Mouse (Mus musculus) monocyte, adult 2 months (primary cell): ENCODE measurements around the gene Alkbh7.
A peak's percentile ranks its signal among the peaks of the same experiment; 100 is the strongest.

Source experiments
- DNase-seq, 2 experiments: peaks; one replicate each; pipeline ENCODE4 v3.0.0; 2022; ENCODE audit warnings: low spot score in 2 of 2, low read depth in 1 of 2

The Alkbh7 gene

GRCm38 (mm10) chr17:56986105-56986805, 10.9 kb upstream of the Alkbh7 start:
- DNase-seq, result no peak

GRCm38 (mm10) chr17:56988441-56988840, 8.7 kb upstream of the Alkbh7 start:
- no peak for DNase-seq

- DNase-seq, result no peak
These were observed 8.2 kb upstream of the Alkbh7 start for GRCm38 (mm10) chr17:56988921-56989430.

- no peak for DNase-seq
These were observed 7.5 kb upstream of the Alkbh7 start for GRCm38 (mm10) chr17:56989467-56990114.

DNA sequence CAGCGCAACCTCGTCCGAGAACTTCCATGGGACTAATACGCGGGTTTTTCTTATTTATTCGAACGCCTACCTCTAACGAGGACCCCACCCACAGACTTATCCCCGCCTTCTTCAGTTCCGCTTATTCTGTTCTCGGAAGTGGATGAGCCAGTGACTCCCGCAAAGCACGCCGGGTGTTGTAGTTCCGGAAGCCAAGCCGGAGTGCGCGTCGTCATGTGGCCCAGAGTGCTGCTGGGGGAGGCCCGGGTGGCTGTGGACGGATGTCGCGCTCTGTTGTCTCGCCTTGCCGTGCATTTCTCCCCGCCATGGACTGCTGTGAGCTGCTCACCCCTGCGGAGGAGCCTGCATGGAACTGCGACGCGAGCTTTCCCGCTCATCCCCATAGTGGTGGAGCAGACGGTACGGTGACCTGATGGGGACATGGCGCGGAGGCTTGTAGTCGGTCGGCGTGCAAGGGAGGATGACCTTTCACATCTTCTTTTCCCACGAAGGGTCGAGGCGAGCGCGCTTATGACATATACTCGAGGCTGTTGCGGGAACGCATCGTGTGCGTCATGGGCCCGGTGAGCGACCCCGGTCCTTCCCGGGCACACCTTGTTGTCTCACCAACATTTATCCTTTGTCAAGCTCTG, 6.9 kb upstream of the Alkbh7 start, which contains the start of gene Clpp:
Clpp (plus strand) TSS at position 191 of the 632 bp plus-strand sequence.
- DNase-seq, result peak; percentile 87 to 91

DNA sequence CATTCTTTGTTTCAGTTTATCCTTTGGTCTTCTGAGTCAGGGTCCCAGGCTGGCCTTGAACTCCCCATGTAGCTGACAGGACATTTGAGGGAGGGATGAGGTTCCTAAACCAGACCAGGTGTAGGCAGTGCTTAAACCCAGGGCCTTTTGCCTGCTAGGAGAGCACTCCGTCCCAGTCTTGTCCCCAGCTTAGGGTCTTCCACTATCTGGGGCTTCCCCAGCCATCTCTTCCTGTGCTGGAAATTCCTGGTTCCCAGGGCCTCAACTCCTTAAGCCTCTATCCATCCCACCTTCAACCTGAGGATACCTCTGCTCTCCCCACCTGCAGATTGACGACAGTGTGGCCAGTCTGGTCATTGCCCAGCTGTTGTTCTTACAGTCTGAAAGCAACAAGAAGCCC, 6.2 kb upstream of the Alkbh7 start:
- DNase-seq, result no peak

GRCm38 (mm10) chr17:56995046-56995445, 2.1 kb upstream of the Alkbh7 start:
- no peak for DNase-seq

DNA sequence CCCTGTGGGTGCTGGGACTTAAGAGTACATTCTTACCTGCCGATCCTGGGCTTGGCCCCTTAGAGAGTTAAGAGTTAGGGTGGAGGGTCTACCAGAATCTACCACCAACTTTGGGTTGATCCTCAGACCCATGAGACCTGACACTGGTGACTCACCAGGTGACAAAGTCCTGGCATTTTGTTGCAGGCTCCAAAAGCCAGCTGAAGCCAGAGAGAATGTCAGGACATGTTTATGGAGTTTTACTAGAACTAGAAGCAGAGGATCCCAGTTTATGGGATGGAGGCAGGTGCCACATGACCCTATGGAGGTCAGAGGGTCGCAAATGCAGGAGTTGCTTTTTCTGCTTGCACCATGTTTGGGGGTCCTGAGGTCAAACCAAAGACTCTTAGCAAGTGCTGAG, 633 bp upstream of the Alkbh7 start:
- DNase-seq, result no peak

GRCm38 (mm10) chr17:56999414-56999813, 2.3 kb downstream of the Alkbh7 start:
- DNase-seq, result no peak

- DNase-seq, result no peak
These were observed 3.0 kb downstream of the Alkbh7 start, which contains the start of gene Pspn for GRCm38 (mm10) chr17:56999968-57000609. Gene Pspn (minus strand): TSS chr17:57000018.

DNA sequence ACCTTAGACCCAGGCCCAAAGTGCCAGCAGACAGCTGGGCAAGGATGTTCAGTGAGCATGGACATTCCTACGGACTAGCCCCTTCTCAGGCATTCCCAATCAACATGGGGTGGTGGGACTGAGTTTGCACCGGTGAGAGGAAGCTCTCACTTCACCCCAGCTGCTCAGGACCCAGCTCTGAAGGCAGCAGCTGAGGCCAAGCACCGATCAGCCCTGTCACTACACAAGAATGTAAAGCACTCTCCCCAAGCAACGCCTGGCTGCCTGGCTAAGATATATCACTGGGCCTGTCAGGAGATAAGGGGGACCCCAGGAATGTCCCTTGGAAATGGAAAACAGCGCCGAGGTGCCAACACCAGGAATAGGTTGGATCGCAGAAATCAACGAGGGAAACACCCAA, 4.1 kb downstream of the Alkbh7 start:
- DNase-seq, result no peak

DNA sequence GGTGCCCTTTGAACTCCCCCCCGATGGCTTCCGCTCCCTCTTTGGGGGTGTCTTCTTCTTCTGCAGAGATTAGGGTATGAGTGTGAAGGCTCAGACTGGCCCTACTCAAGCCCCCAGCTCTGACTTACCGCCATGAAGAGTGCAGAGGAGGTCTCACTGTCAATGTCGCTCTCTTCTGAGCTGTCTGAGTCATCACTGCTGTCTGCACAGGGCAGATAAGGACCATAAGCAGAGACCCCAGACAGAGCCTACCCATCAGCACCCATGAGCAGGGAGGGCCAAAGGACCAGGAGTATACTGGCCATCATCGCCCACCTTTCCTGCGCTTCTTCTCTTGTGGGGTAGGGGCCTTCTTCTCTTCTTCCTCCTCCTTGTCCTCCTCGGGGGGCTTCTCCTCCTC, 6.9 kb downstream of the Alkbh7 start:
- DNase-seq, result no peak

DNA sequence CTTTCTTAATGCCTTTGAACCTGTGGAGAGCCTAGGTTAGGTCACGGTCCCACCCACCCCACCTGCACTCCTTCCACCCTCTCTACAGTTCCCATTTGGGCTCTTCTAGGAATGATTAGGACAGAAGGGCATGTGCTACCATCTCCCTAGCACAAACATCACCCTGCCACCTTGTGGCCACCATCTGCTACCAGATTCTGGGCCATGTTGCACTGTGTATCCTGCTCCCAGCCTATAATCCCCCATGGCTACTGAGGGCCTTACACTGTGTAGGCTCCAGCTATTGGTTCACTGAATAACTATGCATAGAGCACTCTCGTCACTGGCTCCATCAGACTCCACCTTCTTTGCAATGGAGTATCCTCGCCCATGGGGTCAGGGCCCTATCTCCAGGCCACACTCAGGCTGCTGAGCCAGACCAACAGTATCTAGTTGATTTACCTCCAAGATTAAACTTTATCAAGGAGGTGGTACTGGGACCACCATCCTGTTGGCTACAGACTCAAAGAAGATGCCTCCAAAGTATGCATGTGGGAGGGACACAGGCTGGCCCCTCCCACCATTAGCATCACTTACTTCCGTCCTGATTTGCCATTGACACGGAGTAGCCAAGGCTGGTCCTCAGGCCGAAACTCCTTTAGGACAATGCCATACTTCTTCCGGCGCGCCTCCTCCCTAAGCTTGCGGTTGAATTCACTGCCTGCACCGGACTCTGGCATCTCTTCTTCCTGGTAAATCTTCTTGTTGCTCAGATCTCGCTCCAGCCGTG, 10.2 kb downstream of the Alkbh7 start:
- DNase-seq, result no peak

DNA sequence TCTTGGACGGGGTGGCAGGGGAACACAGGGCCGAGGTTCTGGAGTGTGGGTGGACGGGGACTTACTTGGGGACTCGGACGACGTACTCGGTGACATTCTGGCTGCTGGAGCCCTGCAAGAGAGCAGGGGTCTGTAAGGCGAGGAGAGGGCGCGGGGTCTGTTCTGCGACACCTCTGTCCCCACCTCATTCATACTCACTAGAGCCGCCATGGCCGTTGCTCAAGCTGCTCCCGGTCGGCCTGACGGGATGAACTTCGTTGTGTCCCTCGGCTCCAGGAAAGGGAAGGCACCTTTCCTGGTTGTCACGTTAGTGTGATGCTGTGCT, 13.7 kb downstream of the Alkbh7 start:
- DNase-seq, result no peak

DNA sequence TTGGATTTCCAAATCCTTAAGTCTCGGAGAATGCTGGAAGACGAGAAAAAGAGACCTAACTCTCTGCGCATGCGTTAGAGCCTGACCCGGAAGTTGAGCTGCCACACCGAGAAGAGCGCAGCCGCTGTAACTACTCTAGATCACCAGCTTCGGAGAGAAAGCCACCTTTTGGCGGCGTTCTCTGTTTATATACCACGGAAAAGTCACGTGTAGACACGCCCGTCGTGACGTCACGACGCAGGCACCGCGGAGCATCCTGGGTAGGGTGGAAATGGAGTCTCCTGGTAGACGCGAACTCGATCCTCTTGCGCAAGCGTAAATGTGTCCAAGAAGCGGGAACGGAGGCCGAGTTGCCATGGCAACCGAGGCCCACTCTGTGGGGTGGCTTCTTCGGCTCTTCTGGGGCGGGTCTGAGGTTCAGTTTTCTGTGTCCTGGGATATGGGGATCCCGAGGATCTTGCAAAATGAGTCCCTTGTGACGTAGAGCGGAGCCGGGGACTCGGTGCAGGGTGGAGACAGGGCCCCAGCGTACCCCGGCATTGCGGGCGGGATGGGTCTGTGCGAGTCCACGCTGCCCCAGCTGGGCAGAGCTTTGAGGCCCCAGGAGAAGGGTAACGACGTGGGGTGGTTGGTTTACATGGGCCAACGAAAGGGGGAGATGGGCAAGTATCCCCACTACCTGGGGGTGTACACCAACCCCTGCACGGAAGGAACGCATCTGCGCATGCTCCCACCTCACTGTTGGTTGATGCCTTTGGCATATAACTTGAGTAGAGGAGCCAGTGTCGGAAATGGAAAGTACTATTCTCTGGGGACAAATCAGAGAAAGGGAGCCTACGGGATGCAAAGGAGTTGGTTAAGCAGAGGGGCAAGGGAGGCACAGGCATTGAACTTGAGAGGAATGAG, 14.3 kb downstream of the Alkbh7 start, which contains the start of the genes Gtf2f1 and Gm17949:
Gtf2f1 (minus strand) TSS at position 53 of the 906 bp plus-strand sequence.
Gm17949 (plus strand) TSS at position 234 of the 906 bp plus-strand sequence.
- DNase-seq, result peak; percentile 85 to 89

DNA sequence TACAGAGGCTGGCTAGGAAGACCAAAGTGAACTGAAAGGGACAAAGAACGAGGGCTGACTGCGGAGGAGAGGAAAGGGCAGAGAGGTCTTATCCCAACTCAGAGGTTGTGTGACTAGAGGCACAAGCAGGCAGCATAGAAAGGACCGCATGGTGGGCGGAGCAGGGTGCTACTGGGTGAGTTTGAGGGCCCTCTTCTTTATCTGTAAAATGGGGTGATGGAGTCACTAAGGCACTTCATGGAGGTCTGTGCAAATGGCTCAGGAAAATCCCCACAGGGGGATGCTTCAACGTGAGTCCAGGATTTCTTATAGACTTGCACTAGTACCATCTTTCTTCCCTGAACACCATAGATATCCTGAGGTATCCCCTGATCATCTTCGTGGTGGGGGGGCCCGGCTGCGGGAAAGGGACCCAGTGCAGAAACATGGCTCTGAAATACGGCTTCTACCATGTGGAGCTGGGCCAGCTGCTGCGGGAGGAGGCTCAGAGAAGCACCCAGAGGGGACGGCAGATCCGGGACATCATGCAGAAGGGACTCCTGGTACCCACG, 15.2 kb downstream of the Alkbh7 start:
- DNase-seq, result no peak

DNA sequence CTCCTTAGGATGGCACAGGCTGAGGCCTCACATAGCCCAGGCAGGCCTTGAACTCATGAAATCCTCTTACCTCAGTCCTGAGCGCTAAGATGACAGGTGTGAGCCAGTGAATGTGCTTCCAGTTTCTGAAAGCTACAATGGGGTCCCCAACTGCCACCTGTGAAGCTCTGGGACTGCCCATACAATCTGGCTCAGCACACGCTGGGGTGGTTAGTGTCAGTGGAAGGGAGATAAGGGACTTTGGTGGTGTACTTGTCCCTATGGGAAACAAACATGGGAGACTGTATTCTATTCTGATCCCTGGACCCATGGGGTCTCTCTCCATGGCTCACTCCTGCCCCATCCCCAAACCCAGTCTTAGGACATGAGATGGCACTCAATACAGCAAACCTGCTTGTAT, 22.6 kb downstream of the Alkbh7 start:
- no peak for DNase-seq

DNA sequence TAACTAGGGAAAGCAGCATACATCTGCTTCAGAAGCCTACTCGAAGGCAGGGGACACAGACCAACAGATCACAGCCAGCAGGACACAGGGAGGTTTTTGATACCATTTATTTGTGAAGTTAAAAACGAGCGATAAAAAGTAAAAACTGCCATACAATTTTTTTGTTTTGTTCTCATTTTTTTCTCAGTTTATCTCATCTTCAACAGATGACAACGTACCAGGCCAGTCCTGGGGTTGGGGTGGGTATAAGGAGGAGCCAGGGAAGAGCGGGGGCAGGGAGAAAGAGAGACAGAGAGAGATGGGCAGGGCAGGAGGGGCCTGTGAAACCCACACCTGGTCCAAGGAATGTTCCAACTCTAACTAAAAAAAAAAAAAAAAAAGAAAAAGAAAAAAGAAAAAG, 23.8 kb downstream of the Alkbh7 start:
- no peak for DNase-seq

DNA sequence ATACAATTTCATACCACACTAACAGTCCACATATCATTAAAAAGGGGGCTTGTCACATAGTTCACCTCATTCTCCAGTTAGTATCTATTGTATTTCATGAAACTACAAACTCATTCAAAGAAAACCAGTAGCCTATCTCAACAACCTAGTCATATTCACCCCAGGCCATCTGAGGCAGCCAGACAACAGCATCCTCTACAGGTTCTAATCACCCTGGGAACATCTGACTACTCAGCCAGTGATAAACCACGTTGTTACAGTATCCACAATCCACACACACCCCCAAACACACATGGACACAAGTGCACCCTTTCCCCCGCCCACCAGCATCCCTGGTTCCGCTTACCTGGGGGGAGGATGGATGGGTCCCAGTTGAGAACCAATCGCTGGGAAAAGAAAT, 30.3 kb downstream of the Alkbh7 start:
- DNase-seq, result no peak
